ENCODE assay signal across 8 mouse cellular contexts in genomic region chr6:114892363-114892762, GRCm38 (mm10).
DNase-seq lines count a peak whose midpoint lies in the region; ATAC-seq and TF ChIP-seq lines count a peak whose summit lies in the region.

No protein-coding gene starts in this region.

- no peaks in the 10 kb centered on the region for H3K27me3 ChIP-seq in small intestine, adult 2 months (ENCODE audit: control insufficient read depth, insufficient read depth, low read length)

- WGBS in small intestine, adult 2 months: 59% methylated on average over 6 of the region's 6 CpGs

- no peak overlapping the region for H3K4me3 ChIP-seq in small intestine, adult 2 months (ENCODE audit: low read depth, low read length)

- no peak for TF ChIP-seq CTCF in small intestine, adult 2 months (IDR thresholded peaks at IDR 0.05; ENCODE audit: extremely low read depth, insufficient read length, insufficient replicate concordance, low read depth, low read length)

- H3K27ac ChIP-seq in small intestine, adult 2 months (ENCODE audit: insufficient read depth, low read depth, low read length): peak overlapping the region; percentile 39; the same call in 1 of the 2 replicates

- peaks cover 7% of the 10 kb centered on the region for H3K36me3 ChIP-seq in small intestine, adult 2 months (ENCODE audit: control insufficient read depth, insufficient read depth, low read length)

- peaks cover 23% of the 10 kb centered on the region for H3K4me1 ChIP-seq in small intestine, adult 2 months (ENCODE audit: control insufficient read depth, insufficient read depth, insufficient read length, low read length)

- peak; percentile 97 for DNase-seq in heart, adult 11 months
- DNase-seq in heart, postnatal 4 days: no peak
- peak; percentile 39 for DNase-seq in adipocyte (ENCODE audit: low spot score)
- DNase-seq in frontal cortex, postnatal 14 days (ENCODE audit: low spot score in 2 of 2): peak; percentile 67 to 82
- DNase-seq in layer of hippocampus, adult 9-10 months (ENCODE audit: low spot score): peak; percentile 73
- DNase-seq in testis, postnatal 10 days (ENCODE audit: low spot score): no peak

- ATAC-seq in megakaryocyte progenitor cell, adult 5-6 weeks (replicated peaks; ENCODE audit: poor library complexity): peak; percentile 24

- no peak for TF ChIP-seq POLR2A in small intestine, adult 2 months (IDR thresholded peaks at IDR 0.05; ENCODE audit: low read depth, low read length)

Comparison
In these comparisons a context has a peak if more than half of its experiments do, and no peak if none do; other contexts are left out.
1. DNase-seq: peak in heart, adult 11 months (single experiment), adipocyte (single experiment), frontal cortex, postnatal 14 days (2 of 2) and layer of hippocampus, adult 9-10 months (single experiment); none in heart, postnatal 4 days (single experiment) and testis, postnatal 10 days (single experiment).